Mouse (Mus musculus) gastrocnemius, postnatal 10 days (tissue): ENCODE results near the gene Foxj3. TPM values are rescaled to one million over a fixed set of nuclear protein-coding genes. Genes with fewer than 3 reads are reported as not detected.
"Not testable (repeated sequence)": the region's sequence is repeated elsewhere in the genome, so short reads cannot be mapped to it uniquely, and the experiment has no call there.

Experiments used
- DNase-seq: peaks from one replicate; pipeline ENCODE4 v3.0.0; 2021; ENCODE audit warnings: mixed read lengths
- long read RNA-seq, 2 experiments: library from polyadenylated mRNA; stranded (forward); transcript quantifications; one replicate each; pipeline ENCODE4 v2.0.0; 2021
- total RNA-seq, 2 experiments: library from RNA; stranded (reverse); gene quantifications; 2 replicates each; pipeline ENCODE4 v1.2.3; 2021

Gene Foxj3
- 10 to 100 TPM; 32.1 to 38.2 TPM for total RNA-seq
- long read RNA-seq, experiment 1, full-length matches to known transcripts, result 17 of 21 reads
- long read RNA-seq, experiment 1, partial matches to known transcripts, result 1 of 21 reads
- long read RNA-seq, experiment 1, other reads (novel, unspliced or antisense), result 3 of 21 reads
- long read RNA-seq, experiment 2, full-length matches to known transcripts, result 4 of 8 reads
- long read RNA-seq, experiment 2, partial matches to known transcripts, result 1 of 8 reads
- long read RNA-seq, experiment 2, other reads (novel, unspliced or antisense), result 3 of 8 reads

- DNase-seq, result not testable (repeated sequence)
These were observed at the start of gene Foxj3 for GRCm38 (mm10) chr4:119536615-119537014. Gene Foxj3 (plus strand): TSS chr4:119537004.

- DNase-seq, result no peak
These were observed 47.1 kb upstream of the Foxj3 start for GRCm38 (mm10) chr4:119489666-119490065.

- DNase-seq, result peak; percentile 32
These were observed 46.0 kb upstream of the Foxj3 start for GRCm38 (mm10) chr4:119490806-119491205.

- DNase-seq, result peak; percentile 70
These were observed 44.4 kb upstream of the Foxj3 start, which contains the start of gene Rimkla for GRCm38 (mm10) chr4:119492291-119492932. Gene Rimkla (minus strand): TSS chr4:119492628.

- DNase-seq, result no peak
These were observed 43.9 kb upstream of the Foxj3 start for GRCm38 (mm10) chr4:119492933-119493327.

GRCm38 (mm10) chr4:119498319-119498848, 38.4 kb upstream of the Foxj3 start:
- DNase-seq, result no peak

GRCm38 (mm10) chr4:119511591-119511990, 25.2 kb upstream of the Foxj3 start:
- no peak for DNase-seq

GRCm38 (mm10) chr4:119512731-119513141, 24.1 kb upstream of the Foxj3 start:
- DNase-seq, result no peak

GRCm38 (mm10) chr4:119523575-119523974, 13.2 kb upstream of the Foxj3 start:
- DNase-seq, result no peak

GRCm38 (mm10) chr4:119524010-119524409, 12.8 kb upstream of the Foxj3 start:
- no peak for DNase-seq

GRCm38 (mm10) chr4:119524466-119524865, 12.3 kb upstream of the Foxj3 start:
- DNase-seq, result no peak

GRCm38 (mm10) chr4:119526329-119526845, 10.4 kb upstream of the Foxj3 start:
- no peak for DNase-seq

- no peak for DNase-seq
These were observed 5.0 kb upstream of the Foxj3 start for GRCm38 (mm10) chr4:119531813-119532212.

- no peak for DNase-seq
These were observed 1.7 kb upstream of the Foxj3 start for GRCm38 (mm10) chr4:119535103-119535502.

GRCm38 (mm10) chr4:119537436-119537835, 632 bp downstream of the Foxj3 start:
- no peak for DNase-seq

- peak; percentile 96 for DNase-seq
These were observed 2.4 kb downstream of the Foxj3 start, which contains the start of gene Frg2f1 for GRCm38 (mm10) chr4:119539031-119539824. Gene Frg2f1 (minus strand): TSS chr4:119539529.

GRCm38 (mm10) chr4:119539836-119540532, 3.2 kb downstream of the Foxj3 start:
- peak; percentile 61 for DNase-seq

- DNase-seq, result no peak
These were observed 3.7 kb downstream of the Foxj3 start for GRCm38 (mm10) chr4:119540533-119540890.

- no peak for DNase-seq
These were observed 14.1 kb downstream of the Foxj3 start for GRCm38 (mm10) chr4:119550864-119551263.

GRCm38 (mm10) chr4:119555466-119555865, 18.7 kb downstream of the Foxj3 start:
- DNase-seq, result no peak

GRCm38 (mm10) chr4:119563136-119563535, 26.3 kb downstream of the Foxj3 start:
- no peak for DNase-seq

GRCm38 (mm10) chr4:119566322-119566835, 29.6 kb downstream of the Foxj3 start:
- no peak for DNase-seq
